In the genomic region with DNA sequence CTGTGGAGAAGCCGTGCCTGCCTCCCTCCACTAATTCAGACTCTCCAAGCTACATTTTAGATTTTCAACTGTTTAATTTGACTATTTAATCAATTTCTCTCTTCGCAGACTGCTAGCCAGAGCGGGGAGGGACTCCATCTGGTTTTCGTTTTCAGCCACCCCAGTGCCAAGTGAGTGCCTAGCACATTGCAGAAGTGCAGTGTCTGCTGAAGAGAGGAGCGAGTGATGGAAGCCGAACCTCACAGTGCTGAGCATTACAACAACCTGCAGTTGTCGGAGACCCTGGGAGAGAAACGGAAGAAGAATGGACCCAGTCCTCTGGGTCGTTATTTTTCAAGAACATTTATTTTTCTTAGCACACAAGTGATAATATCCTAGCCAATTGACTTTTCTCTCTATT, we compare ENCODE assay signal across 7 mouse cellular contexts. TPM values are rescaled to one million over a fixed set of nuclear protein-coding genes. Genes with fewer than 3 reads are reported as not detected.
A peak's percentile ranks its signal among the peaks of the same experiment; 100 is the strongest.
DNase-seq lines count a peak whose midpoint lies in the region; ATAC-seq and TF ChIP-seq lines count a peak whose summit lies in the region.

No protein-coding gene starts in this region.

- WGBS in forebrain, embryonic 15.5 days = 43% methylated on average over 9 of the region's 9 CpGs
- WGBS in intestine, embryonic 14.5 days = 24% methylated on average over 9 of the region's 9 CpGs
- 23% methylated on average over 9 of the region's 9 CpGs for WGBS in lung, embryonic 14.5 days
- WGBS in kidney, adult 2 months = 56% methylated on average over 9 of the region's 9 CpGs

- no peak overlapping the region for H3K9ac ChIP-seq in forebrain, embryonic 15.5 days (replicated peaks)
- no peak overlapping the region for H3K9ac ChIP-seq in intestine, embryonic 14.5 days (ENCODE audit: low read length)
- no peak overlapping the region for H3K9ac ChIP-seq in lung, embryonic 14.5 days

- H3K27ac ChIP-seq in forebrain, embryonic 15.5 days (replicated peaks) = 0 out of 2 replicates have a peak overlapping the region, but pooled peaks have one; percentile 21
- H3K27ac ChIP-seq in intestine, embryonic 14.5 days (ENCODE audit: low read depth) = no peak overlapping the region
- H3K27ac ChIP-seq in lung, embryonic 14.5 days (ENCODE audit: low read depth) = peak overlapping the region; percentile 38; the same call in 1 of the 2 replicates
- no peak overlapping the region for H3K27ac ChIP-seq in kidney, adult 2 months (ENCODE audit: insufficient read depth, low read depth, low read length)

- TF ChIP-seq CTCF in lung, embryonic 14.5 days (IDR thresholded peaks at IDR 0.05; ENCODE audit: low read depth) = no peak
- no peak for TF ChIP-seq CTCF in kidney, adult 2 months (conservative IDR thresholded peaks at IDR 0.05; ENCODE audit: insufficient read depth, insufficient read length, low read depth, low read length)

- TF ChIP-seq POLR2A in kidney, adult 2 months (IDR thresholded peaks at IDR 0.05; ENCODE audit: low read depth, low read length) = no peak

- H3K4me3 ChIP-seq in forebrain, embryonic 15.5 days = no peak overlapping the region
- H3K4me3 ChIP-seq in intestine, embryonic 14.5 days (ENCODE audit: low read depth, low read length) = no peak overlapping the region
- no peak overlapping the region for H3K4me3 ChIP-seq in lung, embryonic 14.5 days (ENCODE audit: low read depth, low read length)
- H3K4me3 ChIP-seq in kidney, adult 2 months (ENCODE audit: insufficient read depth, low read depth, low read length) = no peak overlapping the region

- DNase-seq in embryo, embryonic 11 days = peak; percentile 41
- DNase-seq in intestine, embryonic 14.5 days (ENCODE audit: low spot score) = no peak
- peak; percentile 88 for DNase-seq in lung, embryonic 14.5 days
- DNase-seq in kidney, adult 2 months = no peak
- no peak for DNase-seq in urinary bladder, postnatal 14 days (ENCODE audit: low spot score)
- DNase-seq in thymus, postnatal 36 days = no peak

- ATAC-seq in forebrain, embryonic 15.5 days (replicated peaks) = peak; percentile 94
- no peak for ATAC-seq in intestine, embryonic 14.5 days (replicated peaks; ENCODE audit: low FRiP score, low TSS enrichment, low read depth)
- ATAC-seq in lung, embryonic 14.5 days (ENCODE audit: insufficient read depth) = peak; percentile 95

- H3K4me2 ChIP-seq in forebrain, embryonic 15.5 days (replicated peaks) = 0 out of 2 replicates have a peak overlapping the region, but pooled peaks have one; percentile 13
- peak overlapping the region; percentile 34 for H3K4me2 ChIP-seq in intestine, embryonic 14.5 days (ENCODE audit: low read length)
- peak overlapping the region; percentile 48 for H3K4me2 ChIP-seq in lung, embryonic 14.5 days

- H3K27me3 ChIP-seq in forebrain, embryonic 15.5 days = no peaks in the 10 kb centered on the region
- no peaks in the 10 kb centered on the region for H3K27me3 ChIP-seq in intestine, embryonic 14.5 days (replicated peaks; ENCODE audit: control insufficient read depth, insufficient read depth, low read length)
- H3K27me3 ChIP-seq in lung, embryonic 14.5 days (ENCODE audit: insufficient read depth, low read length) = no peaks in the 10 kb centered on the region
- no peaks in the 10 kb centered on the region for H3K27me3 ChIP-seq in kidney, adult 2 months (replicated peaks; ENCODE audit: control insufficient read depth, insufficient read depth, low read length)

- H3K4me1 ChIP-seq in forebrain, embryonic 15.5 days = peaks cover 15% of the 10 kb centered on the region
- 0 out of 2 replicates have a peak, but pooled peaks cover 3% of the 10 kb centered on the region for H3K4me1 ChIP-seq in intestine, embryonic 14.5 days (replicated peaks; ENCODE audit: control insufficient read depth, insufficient read depth, low read length)
- 0 out of 2 replicates have a peak, but pooled peaks cover 5% of the 10 kb centered on the region for H3K4me1 ChIP-seq in lung, embryonic 14.5 days (ENCODE audit: insufficient read depth)
- H3K4me1 ChIP-seq in kidney, adult 2 months (ENCODE audit: control insufficient read depth, insufficient read depth, low read length) = no peaks in the 10 kb centered on the region

- no peaks in the 10 kb centered on the region for H3K9me3 ChIP-seq in forebrain, embryonic 15.5 days
- no peaks in the 10 kb centered on the region for H3K9me3 ChIP-seq in intestine, embryonic 14.5 days (ENCODE audit: control insufficient read depth, low read length)
- no peaks in the 10 kb centered on the region for H3K9me3 ChIP-seq in lung, embryonic 14.5 days (ENCODE audit: low read depth, low read length)

- H3K36me3 ChIP-seq in forebrain, embryonic 15.5 days = no peaks in the 10 kb centered on the region
- H3K36me3 ChIP-seq in intestine, embryonic 14.5 days (ENCODE audit: control insufficient read depth, insufficient read depth, low read length) = no peaks in the 10 kb centered on the region
- H3K36me3 ChIP-seq in lung, embryonic 14.5 days (ENCODE audit: insufficient read depth) = no peaks in the 10 kb centered on the region
- H3K36me3 ChIP-seq in kidney, adult 2 months (ENCODE audit: control insufficient read depth, insufficient read depth, low read length) = no peaks in the 10 kb centered on the region

RNA-seq across cellular contexts. Expression of a gene that starts 59.6 kb away (rescaled TPM):
- polyA plus RNA-seq in forebrain, embryonic 15.5 days (2015; fragmentation: Nextera tagmentation; extraction: Ambion mirVana) = 0.66 and 1.0 TPM in 2 replicates
- polyA plus RNA-seq in intestine, embryonic 14.5 days (2014; fragmentation: Nextera tagmentation; extraction: Ambion mirVana) = 6.3 and 7.0 TPM in 2 replicates
- 14.5 and 17.1 TPM in 2 replicates for polyA plus RNA-seq in lung, embryonic 14.5 days (2014; fragmentation: Nextera tagmentation; extraction: Ambion mirVana)
- polyA plus RNA-seq in kidney, adult 2 months (2012; rRNA removed) = 1.7 and 2.0 TPM in 2 replicates

Comparison
In these comparisons a context has a peak if more than half of its experiments do, and no peak if none do; other contexts are left out.
1. DNase-seq: peak in embryo, embryonic 11 days (single experiment) and lung, embryonic 14.5 days (single experiment); none in intestine, embryonic 14.5 days (single experiment), kidney, adult 2 months (single experiment), urinary bladder, postnatal 14 days (single experiment) and thymus, postnatal 36 days (0 of 2).
2. H3K27ac ChIP-seq: peak in forebrain, embryonic 15.5 days (single experiment) and lung, embryonic 14.5 days (single experiment); none in intestine, embryonic 14.5 days (single experiment) and kidney, adult 2 months (single experiment).
3. Peak in every context shown above with its lines, with median percentiles within 50 percentile points of each other: H3K4me2 ChIP-seq.